Mouse (Mus musculus) heart, embryonic 11.5 days (tissue): ENCODE data around the gene Hic2. TPM values are rescaled to one million over a fixed set of nuclear protein-coding genes. Genes with fewer than 3 reads are reported as not detected.

Source experiments
- ATAC-seq: fragments of 200-750 bp; cut with Nextera tagmentation; replicated peaks from 2 replicates; pipeline ENCODE4 v1.8.0; 2017; ENCODE audit warnings: moderate library complexity; ENCODE audit not compliant: insufficient number of reproducible peaks, low FRiP score, low TSS enrichment
- H3K27ac ChIP-seq: fragments of 300-500 bp; sonication (generic); 2 replicates; pipeline ENCODE4 v1.5.1; 2014; ENCODE audit warnings: mild to moderate bottlenecking, low read depth, low read length
- H3K27me3 ChIP-seq: fragments of 300-500 bp; sonication (generic); 2 replicates; pipeline ENCODE4 v1.6.1; 2014; ENCODE audit warnings: mild to moderate bottlenecking, low read length, mixed read lengths; ENCODE audit not compliant: control insufficient read depth, insufficient read depth
- H3K36me3 ChIP-seq: fragments of 300-500 bp; sonication (generic); 2 replicates; pipeline ENCODE4 v1.6.1; 2014; ENCODE audit warnings: mild to moderate bottlenecking, low read length, moderate library complexity, mixed read lengths; ENCODE audit not compliant: control insufficient read depth, insufficient read depth
- H3K4me1 ChIP-seq: fragments of 300-500 bp; sonication (generic); 2 replicates; pipeline ENCODE4 v1.6.1; 2014; ENCODE audit warnings: low read length; ENCODE audit not compliant: control insufficient read depth, insufficient read depth
- H3K4me2 ChIP-seq: fragments of 300-500 bp; sonication (generic); 2 replicates; pipeline ENCODE4 v1.6.1; 2014; ENCODE audit warnings: mild to moderate bottlenecking, moderate library complexity
- H3K4me3 ChIP-seq: fragments of 300-500 bp; sonication (generic); 2 replicates; pipeline ENCODE4 v1.5.1; 2014; ENCODE audit warnings: low read depth, low read length
- H3K9ac ChIP-seq: fragments of 300-500 bp; sonication (generic); 2 replicates; pipeline ENCODE4 v1.6.1; 2014; ENCODE audit warnings: mild to moderate bottlenecking, low read depth, low read length, moderate library complexity
- H3K9me3 ChIP-seq: fragments of 300-500 bp; sonication (generic); replicated peaks from 2 replicates; pipeline ENCODE4 v1.6.1; 2016; ENCODE audit warnings: low read length; ENCODE audit not compliant: control insufficient read depth
- WGBS: fragments of 180-500 bp; shearing (Covaris S2); extraction: QIAGEN DNeasy Blood & Tissue Kit; methylation state at CpG from one replicate; pipeline ENCODE4 v1.1.7; 2014; ENCODE audit not compliant: insufficient replicate concordance; 5-methylcytosine and 5-hydroxymethylcytosine counted together
- polyA plus RNA-seq: library from polyadenylated mRNA; unstranded; fragments of >200 nt; fragmentation: Nextera tagmentation; extraction: Ambion mirVana; gene quantifications from 2 replicates; pipeline ENCODE4 v1.2.1, GENCODE M21; 2014

Hic2 gene
- polyA plus RNA-seq, 1 experiment from 2014 or later = 4.5 TPM

DNA sequence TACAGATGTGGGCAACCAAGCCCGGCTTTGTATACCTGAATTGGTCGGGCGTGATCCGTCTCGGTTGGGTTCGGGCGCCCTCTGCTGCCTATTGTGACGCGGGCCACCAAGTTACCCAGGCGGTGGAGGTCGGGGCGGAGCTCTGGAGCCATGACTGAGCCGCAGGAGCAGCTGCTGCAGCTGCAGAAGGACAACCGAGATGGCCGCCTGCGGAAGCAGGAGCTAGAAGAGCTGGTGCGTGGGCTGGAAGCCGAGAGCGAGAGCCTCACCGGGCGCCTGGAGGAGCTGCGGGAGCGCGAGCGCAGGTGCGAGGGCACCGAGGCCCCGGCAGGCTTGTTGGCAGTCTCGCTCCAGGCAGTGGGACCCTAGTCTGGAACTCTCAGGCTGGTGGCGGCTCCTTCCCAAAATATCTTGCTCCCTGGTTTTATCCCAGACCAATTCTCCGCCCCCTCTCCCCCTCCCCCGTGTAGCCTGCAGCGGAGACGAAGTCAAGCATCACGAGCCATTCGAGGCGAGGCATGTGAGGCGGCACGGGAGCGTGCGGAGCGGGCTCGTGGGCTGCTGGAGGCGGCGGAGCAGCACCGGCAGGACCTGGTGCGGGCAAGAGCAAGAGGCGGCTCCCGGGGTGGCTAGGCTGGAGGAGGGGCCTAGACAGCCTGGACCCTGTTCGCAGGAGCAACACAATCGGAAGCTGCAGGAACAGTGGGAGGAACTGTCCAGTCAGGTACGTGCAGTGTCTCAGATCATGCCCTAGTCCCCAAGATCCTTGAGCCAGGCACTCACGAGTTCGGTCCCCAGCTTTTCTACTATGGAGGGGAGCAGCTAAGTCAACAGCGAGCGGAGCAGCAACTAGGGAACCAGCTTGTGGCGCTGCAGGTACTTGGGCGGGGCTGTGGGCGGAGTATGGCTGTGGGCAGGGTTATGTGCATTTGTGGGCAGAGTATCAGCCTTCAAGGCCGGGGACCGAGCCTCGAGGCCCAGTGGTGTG is 43.1 kb downstream of the Hic2 start:
- peak overlapping the region; percentile 47 for H3K4me3 ChIP-seq
- H3K36me3 ChIP-seq = peaks cover 10% of the 10 kb centered on the region; the same call in 1 of the 2 replicates
- peak overlapping the region; percentile 86 for H3K4me2 ChIP-seq
- under 1% methylated on average over 60 of the region's 62 CpGs for WGBS
- no peak overlapping the region for H3K27ac ChIP-seq
- H3K9me3 ChIP-seq = no peaks in the 10 kb centered on the region
- H3K9ac ChIP-seq = peak overlapping the region; percentile 25; the same call in 1 of the 2 replicates
- peak; percentile 81 for ATAC-seq
- H3K27me3 ChIP-seq = peaks cover 22% of the 10 kb centered on the region
- H3K4me1 ChIP-seq = peaks cover 13% of the 10 kb centered on the region

DNA sequence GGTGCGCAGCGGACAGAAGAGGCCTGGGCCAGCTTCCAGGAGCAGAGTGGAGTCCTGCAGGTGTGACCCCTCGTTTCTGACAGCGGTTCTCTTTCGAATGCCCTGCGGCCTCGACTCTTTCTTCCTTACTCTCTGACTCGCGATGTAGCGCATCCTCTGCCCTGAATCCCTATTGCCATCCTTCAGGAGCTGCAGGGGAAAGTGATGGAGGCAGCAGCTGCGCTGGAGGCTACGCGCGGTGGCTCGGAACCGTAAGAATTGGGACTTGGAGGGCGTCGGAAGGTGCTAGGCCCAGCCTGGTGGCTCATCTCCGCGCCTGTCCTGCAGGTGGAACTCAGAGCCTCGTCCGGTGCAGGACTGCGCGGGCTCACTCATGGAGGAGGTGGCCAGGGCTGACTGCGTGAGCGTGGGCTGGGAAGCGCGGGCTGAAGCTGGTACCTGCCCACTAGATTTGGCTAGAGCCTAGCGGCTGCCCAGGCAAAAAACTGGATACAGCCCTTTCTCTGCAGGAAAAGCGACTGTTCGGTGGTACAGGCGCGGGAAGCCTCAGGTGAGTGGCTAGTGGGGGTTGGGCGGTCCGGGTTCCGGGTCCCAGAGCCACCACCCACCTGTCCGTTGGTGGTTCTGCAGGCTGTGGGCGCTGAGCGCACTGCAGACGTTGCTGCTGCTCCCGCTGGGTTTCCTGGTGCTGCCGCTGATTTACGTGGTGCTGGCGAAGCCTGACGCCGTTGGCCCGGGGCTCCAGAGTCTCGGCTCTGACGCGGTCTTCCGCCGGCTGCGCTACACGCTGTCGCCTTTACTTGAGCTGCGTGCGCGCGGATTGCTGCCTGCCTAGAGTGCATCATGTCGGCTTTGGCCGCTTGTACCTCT is 44.2 kb downstream of the Hic2 start:
- peaks cover 22% of the 10 kb centered on the region for H3K27me3 ChIP-seq
- peaks cover 15% of the 10 kb centered on the region; the same call in 1 of the 2 replicates for H3K36me3 ChIP-seq
- WGBS = 4% methylated on average over 61 of the region's 61 CpGs
- no peak overlapping the region for H3K27ac ChIP-seq
- H3K4me3 ChIP-seq = peak overlapping the region; percentile 47
- no peak for ATAC-seq
- H3K4me2 ChIP-seq = peak overlapping the region; percentile 86
- no peak overlapping the region for H3K9ac ChIP-seq
- peaks cover 13% of the 10 kb centered on the region for H3K4me1 ChIP-seq
- H3K9me3 ChIP-seq = no peaks in the 10 kb centered on the region

- no peak for ATAC-seq
- H3K4me2 ChIP-seq = no peak overlapping the region
- peaks cover 29% of the 10 kb centered on the region for H3K36me3 ChIP-seq
- no peaks in the 10 kb centered on the region for H3K9me3 ChIP-seq
- H3K27ac ChIP-seq = no peak overlapping the region
- no peak overlapping the region for H3K4me3 ChIP-seq
- H3K9ac ChIP-seq = no peak overlapping the region
- peaks cover 22% of the 10 kb centered on the region for H3K27me3 ChIP-seq
- H3K4me1 ChIP-seq = peaks cover 15% of the 10 kb centered on the region
- 87% methylated on average over 11 of the region's 11 CpGs for WGBS
These were observed 47.1 kb downstream of the Hic2 start for GRCm38 (mm10) chr16:17280471-17280870.

DNA sequence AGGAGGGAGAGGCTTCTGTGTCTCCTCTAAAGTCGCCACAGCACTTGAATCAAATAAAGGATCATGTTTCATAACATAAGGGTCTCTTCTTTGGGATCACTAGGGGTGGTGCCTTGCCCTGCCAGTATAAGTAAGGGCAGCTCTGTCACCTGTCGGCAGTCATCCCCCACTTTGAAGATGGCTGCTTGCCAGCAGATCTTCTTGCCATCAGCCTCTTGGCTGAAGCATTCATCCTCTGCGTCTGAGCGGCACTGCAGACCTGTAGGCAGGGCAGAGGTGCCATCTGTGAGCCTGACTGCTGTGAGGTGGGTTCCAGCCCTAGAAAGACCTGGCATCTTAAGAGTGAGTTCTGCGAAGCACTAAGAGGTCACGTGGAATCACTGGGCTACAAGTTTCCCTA is 49.8 kb downstream of the Hic2 start:
- Histone ChIP-seq H3K27ac (no peak overlapping the region), H3K36me3 (peaks cover 35% of the 10 kb centered on the region), H3K27me3 (peaks cover 11% of the 10 kb centered on the region), H3K4me1 (peaks cover 2% of the 10 kb centered on the region; the same call in 1 of the 2 replicates), H3K4me2 (no peak overlapping the region), H3K4me3 (no peak overlapping the region), H3K9me3 (no peaks in the 10 kb centered on the region), H3K9ac (no peak overlapping the region)
- no peak for ATAC-seq
- 72% methylated on average over 6 of the region's 6 CpGs for WGBS

DNA sequence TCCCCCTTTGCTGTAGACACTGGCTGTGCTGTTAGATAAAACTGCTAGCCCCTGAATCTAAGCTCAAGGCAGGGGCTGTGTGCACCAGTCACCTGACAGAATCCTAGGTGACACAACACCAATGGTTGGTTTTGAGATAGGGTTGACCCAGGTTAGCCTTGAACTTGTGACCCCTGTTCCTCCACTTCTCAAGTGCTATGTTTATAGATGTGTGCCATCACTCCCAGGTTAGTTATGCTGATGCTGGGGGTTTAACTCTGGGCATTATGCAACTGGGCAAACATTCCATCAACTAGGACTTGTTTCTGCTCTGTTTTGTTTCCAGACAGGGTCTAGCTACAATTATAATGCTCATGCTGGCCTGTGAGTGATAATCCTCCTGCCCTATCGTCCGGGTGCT is 53.7 kb downstream of the Hic2 start:
- ATAC-seq = no peak
- Histone ChIP-seq H3K36me3 (peaks cover 24% of the 10 kb centered on the region), H3K27ac (no peak overlapping the region), H3K9me3 (no peaks in the 10 kb centered on the region), H3K4me1 (0 out of 2 replicates have a peak, but pooled peaks cover 2% of the 10 kb centered on the region), H3K4me3 (no peak overlapping the region), H3K4me2 (no peak overlapping the region), H3K9ac (no peak overlapping the region), H3K27me3 (no peaks in the 10 kb centered on the region)
- 90% methylated on average over 2 of the region's 2 CpGs for WGBS

- H3K9ac ChIP-seq = no peak overlapping the region
- H3K27ac ChIP-seq = no peak overlapping the region
- no peak overlapping the region for H3K4me3 ChIP-seq
- no peaks in the 10 kb centered on the region for H3K9me3 ChIP-seq
- H3K4me2 ChIP-seq = no peak overlapping the region
- no peaks in the 10 kb centered on the region for H3K27me3 ChIP-seq
- WGBS = 93% methylated on average over 2 of the region's 2 CpGs
- H3K36me3 ChIP-seq = peaks cover 14% of the 10 kb centered on the region; the same call in 1 of the 2 replicates
- no peak for ATAC-seq
- H3K4me1 ChIP-seq = no peaks in the 10 kb centered on the region
These were observed 57.6 kb downstream of the Hic2 start for GRCm38 (mm10) chr16:17291016-17291415.

DNA sequence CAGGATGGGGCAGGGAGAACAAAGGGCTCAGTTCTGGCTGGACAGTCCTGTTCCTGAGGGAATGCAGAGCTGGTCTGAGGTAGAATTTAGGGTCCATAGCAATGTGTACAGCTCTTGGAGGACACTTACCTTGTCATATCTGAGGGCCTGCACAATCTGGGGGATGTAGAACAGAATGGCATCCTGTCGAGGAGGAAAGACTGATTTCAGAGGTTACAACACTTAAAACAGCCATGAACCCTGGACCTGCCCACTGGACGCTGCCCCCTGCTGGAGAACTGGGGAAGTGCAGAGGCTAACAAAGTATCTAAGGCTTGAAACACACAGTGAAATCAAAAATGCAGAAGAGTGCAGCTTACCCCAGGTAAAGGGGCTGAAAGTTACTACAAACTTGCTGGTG is 59.4 kb downstream of the Hic2 start:
- 4% methylated on average over 2 of the region's 2 CpGs for WGBS
- no peaks in the 10 kb centered on the region for H3K9me3 ChIP-seq
- H3K27ac ChIP-seq = no peak overlapping the region
- no peaks in the 10 kb centered on the region for H3K4me1 ChIP-seq
- H3K4me2 ChIP-seq = no peak overlapping the region
- no peak overlapping the region for H3K4me3 ChIP-seq
- no peak for ATAC-seq
- H3K36me3 ChIP-seq = peaks cover 19% of the 10 kb centered on the region; the same call in 1 of the 2 replicates
- H3K9ac ChIP-seq = no peak overlapping the region
- no peaks in the 10 kb centered on the region for H3K27me3 ChIP-seq

DNA sequence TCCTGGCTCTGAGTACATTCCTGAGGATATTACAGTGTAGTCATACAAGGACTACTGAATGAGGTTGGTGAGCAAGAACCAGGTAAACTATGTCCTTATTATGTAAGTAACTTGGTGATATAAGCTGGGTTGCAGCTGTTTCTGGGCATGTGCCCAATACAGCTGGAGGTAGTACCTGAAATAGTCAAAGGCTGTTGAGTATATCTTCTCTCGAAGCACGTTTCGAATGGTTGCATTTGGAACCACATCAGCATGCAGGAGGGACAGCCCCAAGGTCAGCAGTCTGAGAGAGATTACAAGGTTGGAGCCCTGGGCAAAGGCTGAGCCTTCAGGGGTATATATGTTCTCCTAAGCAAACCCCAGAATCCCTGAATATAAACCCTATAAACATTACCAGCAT is 67.4 kb downstream of the Hic2 start:
- H3K4me2 ChIP-seq = no peak overlapping the region
- H3K27ac ChIP-seq = no peak overlapping the region
- no peaks in the 10 kb centered on the region for H3K9me3 ChIP-seq
- no peaks in the 10 kb centered on the region for H3K4me1 ChIP-seq
- no peak overlapping the region for H3K9ac ChIP-seq
- H3K4me3 ChIP-seq = no peak overlapping the region
- 92% methylated on average over 3 of the region's 3 CpGs for WGBS
- no peaks in the 10 kb centered on the region for H3K27me3 ChIP-seq
- peaks cover 31% of the 10 kb centered on the region for H3K36me3 ChIP-seq
- no peak for ATAC-seq
